Mouse (Mus musculus) cerebellum, adult 11 months (tissue): ENCODE results near the gene Def8.
"Not testable (repeated sequence)": the region's sequence is repeated elsewhere in the genome, so short reads cannot be mapped to it uniquely, and the experiment has no call there.

Experiments
- DNase-seq: peaks from one replicate; pipeline ENCODE4 v3.0.0; 2022

Gene Def8

DNA sequence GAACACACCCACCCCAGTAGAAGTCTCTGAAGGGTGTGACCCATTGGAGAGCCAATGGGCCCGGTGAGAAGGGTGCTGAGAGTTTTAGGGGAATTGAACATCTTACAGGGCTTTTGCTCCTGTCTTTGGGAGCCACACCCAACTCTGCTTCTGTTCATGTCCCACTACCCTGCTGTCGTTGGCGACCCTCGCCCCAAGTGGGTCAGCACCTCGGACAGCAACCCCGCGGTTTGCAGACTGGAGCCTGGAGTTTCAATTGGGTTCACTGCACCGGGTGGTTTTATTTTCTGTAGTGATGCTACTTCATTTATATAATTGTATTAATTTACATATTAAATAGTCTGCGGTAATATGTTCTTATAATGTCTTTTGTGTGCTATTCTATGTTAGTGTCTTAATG, 9.1 kb upstream of the Def8 start:
- DNase-seq: no peak

DNA sequence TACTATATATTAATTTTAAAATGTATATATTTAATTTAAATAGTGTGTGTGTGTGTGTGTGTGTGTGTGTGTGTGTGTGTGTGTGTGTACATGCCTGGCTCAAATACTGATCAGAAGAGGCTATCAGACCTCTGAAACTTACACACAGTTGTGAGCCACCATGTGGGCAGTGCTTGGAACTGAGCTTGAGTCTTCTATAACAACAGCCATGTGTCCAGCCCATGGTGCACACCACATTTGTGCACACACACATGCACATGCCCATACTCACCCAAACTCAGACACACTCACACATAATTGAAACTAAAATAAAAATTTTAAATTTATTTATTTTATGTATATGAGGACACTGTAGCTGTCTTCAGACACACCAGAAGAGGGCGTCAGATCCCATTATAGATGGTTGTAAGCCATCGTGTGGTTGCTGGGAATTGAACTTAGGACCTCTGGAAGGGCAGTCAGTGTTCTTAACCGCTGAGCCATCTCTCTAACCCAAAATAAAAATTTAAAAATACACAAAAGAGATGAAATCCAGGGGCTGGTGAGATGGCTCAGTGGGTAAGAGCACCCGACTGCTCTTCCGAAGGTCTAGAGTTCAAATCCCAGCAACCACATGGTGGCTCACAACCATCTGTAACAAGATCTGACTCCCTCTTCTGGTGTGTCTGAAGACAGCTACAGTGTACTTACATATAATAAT, 8.2 kb upstream of the Def8 start:
- not testable (repeated sequence) for DNase-seq

DNA sequence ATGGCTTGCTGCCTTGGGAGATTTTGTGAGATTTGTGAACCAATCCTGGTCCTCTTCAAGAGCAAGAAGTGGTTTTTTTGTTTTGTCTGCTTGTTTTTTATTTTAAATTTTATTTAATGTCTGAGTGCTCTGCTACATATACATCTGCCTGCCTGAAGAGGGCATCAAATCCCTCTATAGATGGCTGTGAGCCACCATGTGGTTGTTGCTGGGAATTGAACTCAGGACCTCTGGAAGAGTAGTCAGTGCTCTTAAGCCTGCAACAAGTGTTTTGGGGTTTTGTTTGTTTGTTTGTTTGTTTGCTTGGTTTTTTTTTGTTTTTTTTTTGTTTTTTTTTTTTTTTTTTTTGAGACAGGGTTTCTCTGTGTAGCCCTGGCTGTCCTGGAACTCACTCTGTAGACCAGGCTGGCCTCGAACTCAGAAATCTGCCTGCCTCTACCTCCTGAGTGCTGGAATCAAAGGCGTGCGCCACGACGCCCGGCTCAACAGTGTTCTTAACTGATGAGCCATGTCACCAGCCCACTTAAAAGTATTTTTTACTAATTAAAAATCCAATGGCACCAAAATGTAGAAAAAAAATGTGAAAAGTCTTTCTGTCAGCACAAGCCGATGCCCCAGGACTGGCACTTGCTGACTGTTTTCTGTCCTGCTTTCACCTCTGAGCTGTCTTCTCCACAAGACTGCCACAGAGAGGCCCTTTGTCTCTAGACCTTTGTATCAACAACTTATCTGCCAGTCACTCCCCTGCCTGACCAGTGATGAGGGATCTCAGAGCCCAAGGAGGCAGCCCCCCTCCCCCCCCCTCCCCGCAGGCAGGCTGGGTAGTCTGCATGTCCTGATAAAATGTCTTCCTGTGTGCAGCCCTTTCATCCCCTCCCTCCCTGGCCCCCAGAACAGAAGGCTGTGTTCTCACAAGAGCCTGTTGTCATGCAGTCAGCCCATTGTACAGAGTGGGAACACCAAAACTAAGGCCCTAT, 7.1 kb upstream of the Def8 start:
- no peak for DNase-seq

- no peak for DNase-seq
Observed at GRCm38 (mm10) chr8:123416944-123417555, 6.3 kb upstream of the Def8 start.

DNA sequence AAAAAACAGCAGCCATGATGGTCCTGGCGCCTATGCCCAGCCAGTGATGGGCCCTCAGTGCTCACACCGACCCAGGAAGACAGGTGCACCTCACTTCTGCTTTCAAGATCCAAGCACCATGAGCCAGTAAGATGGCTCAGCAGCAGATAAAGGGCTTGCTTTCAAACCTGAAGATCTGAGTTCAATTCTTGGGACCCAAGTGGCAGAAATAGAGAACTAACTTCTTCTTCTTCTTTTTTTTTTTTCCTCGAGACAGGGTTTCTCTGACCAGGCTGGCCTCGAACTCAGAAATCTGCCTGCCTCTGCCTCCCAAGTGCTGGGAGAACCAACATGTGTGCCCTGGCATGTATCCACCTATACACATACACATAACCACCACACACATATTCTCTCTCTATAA, 3.6 kb upstream of the Def8 start:
- no peak for DNase-seq

DNA sequence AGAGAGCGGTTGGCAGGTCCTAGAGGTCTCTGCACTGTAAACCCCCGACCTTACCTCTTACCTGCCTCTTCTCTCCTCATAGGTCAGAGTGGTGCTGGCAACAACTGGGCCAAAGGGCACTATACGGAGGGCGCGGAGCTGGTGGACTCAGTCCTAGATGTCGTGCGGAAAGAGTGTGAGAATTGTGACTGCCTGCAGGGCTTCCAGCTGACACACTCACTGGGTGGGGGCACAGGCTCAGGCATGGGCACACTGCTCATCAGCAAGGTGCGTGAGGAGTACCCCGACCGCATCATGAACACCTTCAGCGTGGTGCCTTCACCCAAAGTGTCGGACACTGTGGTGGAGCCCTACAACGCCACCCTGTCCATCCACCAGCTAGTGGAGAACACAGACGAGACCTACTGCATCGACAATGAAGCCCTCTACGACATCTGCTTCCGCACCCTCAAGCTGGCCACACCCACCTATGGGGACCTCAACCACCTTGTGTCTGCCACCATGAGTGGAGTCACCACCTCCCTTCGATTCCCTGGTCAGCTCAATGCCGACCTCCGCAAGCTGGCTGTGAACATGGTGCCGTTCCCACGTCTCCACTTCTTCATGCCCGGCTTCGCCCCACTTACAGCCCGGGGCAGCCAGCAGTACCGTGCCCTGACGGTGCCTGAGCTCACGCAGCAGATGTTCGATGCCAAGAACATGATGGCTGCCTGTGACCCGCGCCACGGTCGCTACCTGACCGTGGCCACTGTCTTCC, 2.6 kb upstream of the Def8 start:
- DNase-seq: no peak

DNA sequence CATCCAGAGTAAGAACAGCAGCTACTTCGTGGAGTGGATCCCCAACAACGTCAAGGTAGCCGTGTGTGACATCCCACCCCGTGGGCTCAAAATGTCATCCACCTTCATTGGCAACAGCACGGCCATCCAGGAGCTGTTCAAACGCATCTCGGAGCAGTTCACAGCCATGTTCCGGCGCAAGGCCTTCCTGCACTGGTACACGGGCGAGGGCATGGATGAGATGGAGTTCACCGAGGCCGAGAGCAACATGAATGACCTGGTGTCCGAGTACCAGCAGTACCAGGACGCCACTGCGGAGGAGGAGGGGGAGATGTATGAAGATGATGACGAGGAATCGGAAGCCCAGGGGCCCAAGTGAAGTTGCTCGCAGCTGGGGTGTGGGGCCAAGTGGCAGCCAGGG, 2.0 kb upstream of the Def8 start:
- no peak for DNase-seq

- DNase-seq: peak; percentile 75
Observed at GRCm38 (mm10) chr8:123422056-123422780, 1.1 kb upstream of the Def8 start.

GRCm38 (mm10) chr8:123422781-123423159, 557 bp upstream of the Def8 start:
- no peak for DNase-seq

GRCm38 (mm10) chr8:123426511-123427509, 3.5 kb downstream of the Def8 start:
- no peak for DNase-seq

- no peak for DNase-seq
Observed at GRCm38 (mm10) chr8:123427639-123428275, 4.4 kb downstream of the Def8 start.

GRCm38 (mm10) chr8:123428343-123428893, 5.1 kb downstream of the Def8 start:
- no peak for DNase-seq

- DNase-seq: no peak
Observed at GRCm38 (mm10) chr8:123428939-123429721, 5.8 kb downstream of the Def8 start.

DNA sequence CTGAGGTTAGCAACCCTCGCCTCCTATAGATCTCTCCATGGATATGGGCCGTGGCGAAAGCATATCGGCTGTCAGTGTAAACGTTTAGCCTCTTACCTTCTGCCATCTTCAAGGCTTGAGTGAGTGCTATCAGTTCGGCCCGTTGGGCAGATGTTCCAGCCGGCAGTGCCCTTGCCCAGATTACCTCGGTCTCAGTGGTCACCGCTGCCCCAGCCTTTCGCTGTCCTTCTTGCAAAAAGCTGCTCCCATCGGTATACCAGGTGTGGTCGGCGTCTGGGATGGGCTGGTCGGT, 6.3 kb downstream of the Def8 start:
- DNase-seq: not testable (repeated sequence)

GRCm38 (mm10) chr8:123430936-123431335, 7.6 kb downstream of the Def8 start:
- DNase-seq: not testable (repeated sequence)

GRCm38 (mm10) chr8:123431616-123432365, 8.5 kb downstream of the Def8 start:
- DNase-seq: no peak

DNA sequence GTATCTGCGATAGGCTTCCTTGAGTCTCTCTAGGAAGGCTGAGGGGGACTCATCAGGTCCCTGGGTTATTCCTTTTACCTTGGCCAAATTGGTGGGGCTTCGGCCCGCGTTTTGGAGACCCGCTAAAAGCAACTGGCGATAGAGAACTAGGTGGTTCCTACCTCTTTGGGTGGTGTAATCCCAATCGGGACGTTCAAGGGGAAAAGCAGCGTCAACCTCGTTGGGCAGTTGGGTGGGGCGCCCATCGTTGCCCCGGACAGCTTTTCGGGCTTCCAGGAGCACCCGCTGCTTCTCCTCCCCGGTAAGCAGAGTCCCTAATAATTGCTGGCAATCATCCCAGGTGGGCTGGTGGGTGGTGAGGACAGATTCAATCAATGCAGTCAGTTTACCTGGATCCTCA, 9.1 kb downstream of the Def8 start:
- no peak for DNase-seq

DNA sequence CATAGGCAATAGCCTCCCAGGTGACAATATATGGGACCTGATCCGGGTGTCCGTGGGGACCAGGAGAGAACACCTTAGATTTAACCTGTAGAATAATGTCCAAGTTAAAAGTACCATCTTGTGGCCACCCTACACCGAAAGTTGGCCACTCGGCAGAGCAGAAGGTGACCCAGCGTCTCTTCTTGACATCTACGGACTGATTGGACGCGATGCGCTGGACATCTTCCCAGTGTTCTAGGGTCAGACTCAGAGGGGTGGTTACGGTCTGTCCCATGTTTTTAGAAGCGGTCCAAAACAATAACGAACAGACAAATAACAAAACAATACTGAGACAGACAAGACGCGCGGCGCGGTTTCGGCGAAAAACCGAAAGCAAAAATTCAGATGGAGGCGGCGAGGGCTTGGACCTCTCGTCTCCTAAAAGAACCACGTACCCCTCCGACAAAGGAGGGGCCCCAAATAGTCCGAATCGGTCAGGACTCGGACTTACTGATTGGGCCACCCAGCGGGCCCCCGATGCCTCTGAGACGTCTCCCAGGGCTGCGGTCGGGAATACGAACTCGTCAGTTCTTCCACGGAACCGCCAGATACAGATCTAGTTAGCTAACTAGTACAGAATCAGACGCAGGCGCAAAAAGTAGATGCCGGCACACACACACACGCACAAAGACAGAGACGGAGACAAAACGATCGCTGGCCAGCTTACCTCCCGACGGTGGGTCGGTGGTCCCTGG, 10.1 kb downstream of the Def8 start:
- DNase-seq: not testable (repeated sequence)
